Mouse (Mus musculus): ENCODE measurements around the gene Gm21964. TPM values are rescaled to one million over a fixed set of nuclear protein-coding genes. Genes with fewer than 3 reads are reported as not detected.
A peak's percentile ranks its signal among the peaks of the same experiment; 100 is the strongest.

The Gm21964 gene
- total and polyA plus RNA-seq, 2 experiments from 2014 or later: not detected

DNA sequence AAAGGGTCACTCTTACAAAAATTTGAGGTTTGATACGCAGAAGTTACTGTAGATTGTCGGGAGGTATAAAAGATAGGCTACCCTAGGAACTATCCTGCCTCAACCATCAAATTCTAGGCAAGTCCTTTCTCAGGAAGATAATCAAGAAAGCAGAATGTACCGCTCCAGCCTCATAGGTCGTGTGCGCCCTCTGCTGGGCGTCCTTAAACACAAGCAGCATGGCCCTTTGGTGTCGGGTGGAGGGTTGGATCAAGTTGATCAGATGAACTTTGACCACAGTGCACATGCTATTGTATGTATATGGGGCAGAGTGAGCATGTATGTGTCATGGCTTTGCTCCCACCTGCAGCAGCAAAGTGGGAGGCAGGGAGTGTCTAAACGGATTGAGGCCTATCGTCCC, 29.4 kb upstream of the Gm21964 start:
- no peak overlapping the region for H3K27ac ChIP-seq (ENCODE audit: low read depth, low read length)
- no peaks in the 10 kb centered on the region for H3K36me3 ChIP-seq (ENCODE audit: insufficient read depth)
- DNase-seq (peak; percentile 84), ATAC-seq (peak; percentile 45; the same call in 1 of the 2 replicates)
- no peaks in the 10 kb centered on the region; the same call in 1 of the 2 replicates for H3K27me3 ChIP-seq (ENCODE audit: insufficient read depth, low read length)
- TF ChIP-seq CTCF (IDR thresholded peaks at IDR 0.05; ENCODE audit: low read depth): peak; percentile 95
- H3K4me1 ChIP-seq (ENCODE audit: insufficient read depth): no peaks in the 10 kb centered on the region
- WGBS: 15% methylated on average over 9 of the region's 9 CpGs
- H3K4me3 ChIP-seq (ENCODE audit: low read depth, low read length): no peak overlapping the region
- H3K9me3 ChIP-seq (ENCODE audit: low read length): no peaks in the 10 kb centered on the region
- no peak overlapping the region for H3K9ac ChIP-seq
- H3K4me2 ChIP-seq (ENCODE audit: low read depth): no peak overlapping the region

DNA sequence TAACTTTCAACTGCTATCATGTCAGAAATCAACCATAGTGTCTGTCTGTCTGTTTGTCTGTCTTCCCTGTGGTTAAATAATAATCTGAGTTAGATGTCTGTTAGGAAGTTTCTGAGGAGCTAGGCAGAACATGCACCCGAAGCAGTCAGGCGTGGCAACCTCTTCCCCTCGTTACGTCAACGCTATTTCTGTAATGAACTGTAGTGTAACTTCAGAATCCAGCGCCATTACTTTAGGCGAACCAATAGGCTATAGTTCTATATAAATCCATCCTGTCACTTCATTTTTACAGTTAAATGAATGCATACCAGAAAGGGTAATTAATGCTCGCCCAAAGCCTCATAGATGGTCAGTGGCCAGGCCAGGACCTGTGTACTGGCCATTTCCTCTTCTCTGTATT, 26.5 kb upstream of the Gm21964 start:
- Histone ChIP-seq H3K4me1 (ENCODE audit: insufficient read depth) (no peaks in the 10 kb centered on the region), H3K36me3 (ENCODE audit: insufficient read depth) (no peaks in the 10 kb centered on the region), H3K4me2 (ENCODE audit: low read depth) (no peak overlapping the region), H3K9me3 (ENCODE audit: low read length) (no peaks in the 10 kb centered on the region), H3K9ac (no peak overlapping the region), H3K4me3 (ENCODE audit: low read depth, low read length) (no peak overlapping the region), H3K27ac (ENCODE audit: low read depth, low read length) (no peak overlapping the region), H3K27me3 (ENCODE audit: insufficient read depth, low read length) (no peaks in the 10 kb centered on the region; the same call in 1 of the 2 replicates)
- no peak for TF ChIP-seq CTCF (IDR thresholded peaks at IDR 0.05; ENCODE audit: low read depth)
- DNase-seq: no peak
- no peak for ATAC-seq
- WGBS: 77% methylated on average over 8 of the region's 8 CpGs

DNA sequence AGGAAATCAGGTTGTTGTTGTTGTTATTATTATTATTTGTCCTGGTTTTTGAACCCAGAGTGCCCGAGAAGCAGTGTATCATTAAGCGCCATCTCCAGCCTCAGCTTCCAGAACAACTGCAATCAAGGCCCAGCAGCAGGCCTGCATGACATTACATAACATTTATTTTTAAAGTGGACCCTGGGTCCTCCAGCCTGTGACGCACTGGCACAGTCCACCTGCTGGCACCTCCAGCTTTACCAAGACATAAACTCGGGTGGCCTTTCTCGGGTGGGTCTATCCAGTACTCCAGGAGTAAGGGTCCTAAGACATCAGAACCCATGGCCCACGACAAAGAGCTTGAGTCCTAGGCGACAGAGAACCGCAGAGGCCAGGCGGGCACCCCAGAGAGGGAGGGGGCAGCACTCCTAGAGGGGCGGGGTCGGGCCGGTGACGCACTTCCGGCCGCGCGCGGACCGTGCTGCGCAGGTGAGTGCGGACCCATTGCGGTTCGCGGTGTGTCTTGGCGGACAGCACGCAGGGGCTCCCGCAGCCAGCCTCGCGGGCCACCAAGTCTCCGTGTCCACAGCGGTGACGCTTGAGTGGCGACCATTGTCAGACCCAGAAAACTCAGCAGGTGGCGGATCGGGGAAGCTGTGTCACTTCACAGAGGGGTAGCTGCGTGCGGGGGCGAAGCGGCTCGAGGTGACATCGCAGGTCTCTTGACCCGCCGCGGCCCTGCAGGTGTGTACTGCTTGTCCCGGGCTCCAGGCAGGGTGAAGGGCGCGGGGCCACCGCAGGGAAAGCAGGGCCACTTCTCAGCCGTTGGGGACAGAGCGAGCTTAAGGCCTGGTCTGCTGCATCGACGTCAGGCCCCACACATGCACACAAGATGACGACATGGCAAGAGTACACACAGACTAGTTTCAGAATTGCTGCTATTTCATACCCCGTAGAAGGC, 21.5 kb upstream of the Gm21964 start, which contains the start of gene Zfp612:
TSS of gene Zfp612 (plus strand) at position 465 of the 940 bp plus-strand sequence.
- whole genome bisulfite sequencing: 8% methylated on average over 54 of the region's 54 CpGs
- H3K27ac ChIP-seq (ENCODE audit: low read depth, low read length): peak within 1 kb of the TSS; percentile 57; the same call in 1 of the 2 replicates
- H3K4me1 ChIP-seq (ENCODE audit: insufficient read depth): peaks cover 8% of the 10 kb centered on the region; the same call in 1 of the 2 replicates

DNA sequence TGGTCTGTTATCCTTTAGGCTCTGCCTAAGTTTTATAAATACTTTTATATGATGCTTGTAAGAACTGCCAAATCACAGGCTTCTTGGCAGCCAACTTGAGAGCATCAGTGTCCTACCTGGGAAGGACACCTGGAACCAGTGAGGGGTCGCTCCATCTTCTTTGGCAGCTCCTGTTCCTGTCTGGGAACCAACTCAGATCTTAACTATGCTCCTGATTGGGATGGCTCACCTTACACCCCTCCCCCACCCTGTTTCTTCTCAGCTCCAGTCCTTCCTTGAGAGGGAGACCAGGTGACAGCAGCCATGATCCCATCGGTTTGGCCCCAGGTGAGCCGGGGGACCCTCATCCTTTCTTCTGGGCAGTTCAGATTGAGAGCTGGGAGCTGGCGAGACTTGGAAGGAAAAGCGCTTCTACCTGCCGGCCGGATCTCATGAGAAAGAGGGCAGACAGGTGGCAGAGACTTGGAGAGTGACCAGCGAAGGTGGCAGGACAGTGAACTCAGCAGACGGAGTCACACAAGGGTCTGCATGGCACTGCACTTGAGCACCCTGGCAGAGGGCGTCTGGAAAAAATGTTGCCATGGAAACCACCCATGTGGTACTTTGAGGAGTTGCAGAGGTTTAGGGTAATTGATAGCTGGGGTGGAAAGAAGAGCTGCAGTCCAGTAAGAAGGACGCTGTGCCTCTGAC, 18.4 kb upstream of the Gm21964 start:
- Histone ChIP-seq H3K4me2 (ENCODE audit: low read depth) (no peak overlapping the region), H3K36me3 (ENCODE audit: insufficient read depth) (peaks cover 51% of the 10 kb centered on the region), H3K27me3 (ENCODE audit: insufficient read depth, low read length) (no peaks in the 10 kb centered on the region), H3K9ac (no peak overlapping the region), H3K27ac (ENCODE audit: low read depth, low read length) (no peak overlapping the region), H3K4me1 (ENCODE audit: insufficient read depth) (peaks cover 8% of the 10 kb centered on the region; the same call in 1 of the 2 replicates), H3K4me3 (ENCODE audit: low read depth, low read length) (no peak overlapping the region), H3K9me3 (ENCODE audit: low read length) (peaks cover 5% of the 10 kb centered on the region; the same call in 1 of the 2 replicates)
- 79% methylated on average over 11 of the region's 11 CpGs for WGBS
- ATAC-seq (no peak), DNase-seq (no peak)
- TF ChIP-seq CTCF (IDR thresholded peaks at IDR 0.05; ENCODE audit: low read depth): no peak

More for the DNA sequence above, 21.5 kb upstream of the Gm21964 start, which contains the start of gene Zfp612:
- Histone ChIP-seq H3K36me3 (ENCODE audit: insufficient read depth) (peaks cover 23% of the 10 kb centered on the region; the same call in 1 of the 2 replicates), H3K4me2 (ENCODE audit: low read depth) (peak within 1 kb of the TSS; percentile 90), H3K9me3 (ENCODE audit: low read length) (no peaks in the 10 kb centered on the region), H3K4me3 (ENCODE audit: low read depth, low read length) (peak within 1 kb of the TSS; percentile 64), H3K9ac (peak within 1 kb of the TSS; percentile 78), H3K27me3 (ENCODE audit: insufficient read depth, low read length) (no peaks in the 10 kb centered on the region)
- DNase-seq (peak; percentile 80), ATAC-seq (peak; percentile 95)
- TF ChIP-seq CTCF (IDR thresholded peaks at IDR 0.05; ENCODE audit: low read depth): peak; percentile 6; the same call in 1 of the 2 replicates

DNA sequence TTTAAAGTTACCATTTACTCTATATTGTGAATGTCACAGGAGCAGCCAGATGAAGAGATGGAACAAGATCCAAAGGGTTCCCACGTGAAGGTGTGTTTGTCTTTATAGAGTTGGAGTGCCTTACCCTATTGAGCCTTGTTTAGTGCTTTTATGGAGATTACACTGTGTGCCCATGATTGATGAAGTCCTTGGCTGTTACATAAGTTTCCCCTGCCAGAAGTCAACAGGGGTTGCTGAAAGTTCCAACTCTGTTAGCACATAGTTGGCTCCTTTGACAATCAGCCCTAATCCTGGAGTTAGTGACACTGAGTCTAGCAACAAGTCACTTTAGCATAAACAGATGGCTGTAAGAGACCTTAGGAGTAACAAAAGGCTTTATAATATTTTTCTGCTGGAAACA, 9.1 kb upstream of the Gm21964 start:
- no peak overlapping the region for H3K4me2 ChIP-seq (ENCODE audit: low read depth)
- 43% methylated on average over 1 of the region's 1 CpGs for WGBS
- H3K27me3 ChIP-seq (ENCODE audit: insufficient read depth, low read length): no peaks in the 10 kb centered on the region
- H3K27ac ChIP-seq (ENCODE audit: low read depth, low read length): no peak overlapping the region
- DNase-seq: peak; percentile 41
- no peaks in the 10 kb centered on the region for H3K4me1 ChIP-seq (ENCODE audit: insufficient read depth)
- no peak overlapping the region for H3K9ac ChIP-seq
- peaks cover 8% of the 10 kb centered on the region; the same call in 1 of the 2 replicates for H3K9me3 ChIP-seq (ENCODE audit: low read length)
- H3K36me3 ChIP-seq (ENCODE audit: insufficient read depth): peaks cover 35% of the 10 kb centered on the region
- no peak for TF ChIP-seq CTCF (IDR thresholded peaks at IDR 0.05; ENCODE audit: low read depth)
- no peak overlapping the region for H3K4me3 ChIP-seq (ENCODE audit: low read depth, low read length)
- ATAC-seq: no peak

DNA sequence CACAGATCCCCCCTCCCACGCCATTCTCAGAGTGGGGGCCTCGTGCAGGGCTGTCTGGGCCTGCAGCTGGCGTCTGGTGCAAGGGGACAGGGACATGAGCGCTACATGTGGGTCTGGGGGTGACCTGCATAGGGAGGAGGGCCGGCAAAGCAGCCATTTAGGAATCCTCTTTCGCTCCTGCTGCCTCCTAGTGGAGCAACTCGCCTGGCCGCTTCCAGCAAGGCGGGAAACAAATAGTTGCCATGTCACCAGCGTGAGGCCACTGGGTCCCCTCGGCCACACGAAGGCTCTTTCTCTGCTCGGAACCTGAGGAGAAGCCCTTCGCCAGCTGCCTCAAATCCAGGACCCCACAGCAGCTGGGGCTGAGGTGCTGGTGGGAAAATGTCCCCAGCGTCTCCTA, 669 bp downstream of the Gm21964 start:
- no peaks in the 10 kb centered on the region for H3K4me1 ChIP-seq (ENCODE audit: insufficient read depth)
- H3K4me2 ChIP-seq (ENCODE audit: low read depth): no peak overlapping the region
- WGBS: 90% methylated on average over 15 of the region's 15 CpGs
- TF ChIP-seq CTCF (IDR thresholded peaks at IDR 0.05; ENCODE audit: low read depth): no peak
- ATAC-seq (no peak), DNase-seq (no peak)
- no peak overlapping the region for H3K4me3 ChIP-seq (ENCODE audit: low read depth, low read length)
- no peak overlapping the region for H3K27ac ChIP-seq (ENCODE audit: low read depth, low read length)
- H3K36me3 ChIP-seq (ENCODE audit: insufficient read depth): no peaks in the 10 kb centered on the region
- H3K9me3 ChIP-seq (ENCODE audit: low read length): no peaks in the 10 kb centered on the region
- no peak overlapping the region for H3K9ac ChIP-seq
- H3K27me3 ChIP-seq (ENCODE audit: insufficient read depth, low read length): no peaks in the 10 kb centered on the region

All from forebrain, postnatal 0 days (tissue).